Mouse (Mus musculus): ENCODE data around the gene Cdkal1.

DNA sequence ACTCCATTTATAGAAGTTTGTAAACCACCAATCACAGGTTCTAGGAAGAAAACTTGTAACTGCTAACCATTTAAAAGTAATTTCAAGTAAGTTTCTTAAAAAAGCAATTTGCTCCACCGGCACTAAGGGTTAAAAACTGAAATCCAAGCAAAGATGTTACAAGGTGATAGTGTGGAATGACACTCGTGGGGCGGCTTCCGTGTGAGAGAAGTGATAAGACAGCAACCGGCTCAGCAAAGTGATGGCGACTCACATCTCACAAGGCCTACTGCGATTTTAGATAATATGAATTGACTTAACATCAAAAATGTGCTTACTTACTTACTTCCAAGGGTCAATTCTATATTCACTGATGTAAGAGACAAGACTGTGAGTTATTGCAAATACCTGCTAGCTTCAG lies 167.6 kb downstream of the Cdkal1 start:
- TF ChIP-seq POLR2A (IDR thresholded peaks at IDR 0.05; ENCODE audit: borderline replicate concordance, extremely low read depth, insufficient read depth, insufficient read length, poor library complexity, severe bottlenecking) (no peak), CTCF (IDR thresholded peaks at IDR 0.05; ENCODE audit: borderline replicate concordance, extremely low read depth, insufficient read depth, insufficient read length) (no peak)

Data from brain, embryonic 14.5 days (tissue).